ENCODE assay signal across 11 mouse cellular contexts in genomic region chr4:63745271-63745670, GRCm38 (mm10). TPM values are rescaled to one million over a fixed set of nuclear protein-coding genes. Genes with fewer than 3 reads are reported as not detected.
DNase-seq lines count a peak whose midpoint lies in the region; ATAC-seq lines count a peak whose summit lies in the region.
"Had no signal": no experiment of that assay in that cellular context is flagged by ENCODE, and none has a peak within 500 bp of the region (broad histone marks: within the 10 kb centered on the region; RNA-seq: fewer than 3 reads in every experiment).

No protein-coding gene starts in this region.

- no peak overlapping the region for H3K9ac ChIP-seq in heart, embryonic 14.5 days (ENCODE audit: low read length)
- peak overlapping the region; percentile 46; the same call in 1 of the 2 replicates for H3K9ac ChIP-seq in kidney, embryonic 16.5 days (replicated peaks; ENCODE audit: low read length)
- no peak overlapping the region for H3K9ac ChIP-seq in forebrain, embryonic 14.5 days (ENCODE audit: low read length)
- H3K9ac ChIP-seq: embryonic facial prominence, embryonic 13.5 days had no signal

- peak; percentile 29 to 41 for DNase-seq in cerebellum, postnatal 10 days
- DNase-seq in cerebellum, postnatal 4 days (ENCODE audit: low spot score in 2 of 2): no peak
- DNase-seq in lung, postnatal 25 days (ENCODE audit: low spot score): peak; percentile 77
- no peak for DNase-seq in thymus, postnatal 25 days
- DNase-seq in MN1 (ENCODE audit: low spot score): no peak
- no peak for DNase-seq in forebrain, embryonic 14.5 days (ENCODE audit: low spot score)
- DNase-seq: layer of hippocampus, adult 9-11 months had no signal

- no peak for ATAC-seq in heart, embryonic 14.5 days (ENCODE audit: insufficient number of reproducible peaks, insufficient read depth, low FRiP score, low read depth)
- peak; percentile 29; the same call in 1 of the 2 replicates for ATAC-seq in kidney, embryonic 16.5 days (ENCODE audit: low FRiP score, low TSS enrichment)
- no peak for ATAC-seq in forebrain, embryonic 14.5 days
- ATAC-seq: Patski had no signal

- H3K4me2 ChIP-seq in heart, embryonic 14.5 days (ENCODE audit: low read length): peak overlapping the region; percentile 24; the same call in 1 of the 2 replicates
- H3K4me2 ChIP-seq in kidney, embryonic 16.5 days (replicated peaks; ENCODE audit: low read depth, low read length): peak overlapping the region; percentile 27; the same call in 1 of the 2 replicates
- H3K4me2 ChIP-seq in forebrain, embryonic 14.5 days (ENCODE audit: low read length): no peak overlapping the region
- H3K4me2 ChIP-seq: embryonic facial prominence, embryonic 13.5 days had no signal

- peaks cover 18% of the 10 kb centered on the region for H3K27me3 ChIP-seq in heart, embryonic 14.5 days (ENCODE audit: control insufficient read depth, insufficient read depth, low read length)
- no peaks in the 10 kb centered on the region for H3K27me3 ChIP-seq in kidney, embryonic 16.5 days (ENCODE audit: insufficient read depth, low read length)
- no peaks in the 10 kb centered on the region for H3K27me3 ChIP-seq in forebrain, embryonic 14.5 days (replicated peaks; ENCODE audit: control insufficient read depth, insufficient read depth, low read length)
- H3K27me3 ChIP-seq: embryonic facial prominence, embryonic 13.5 days; Patski had no signal

- H3K4me3 ChIP-seq in heart, embryonic 14.5 days (ENCODE audit: control insufficient read depth in 1 of 2, insufficient read depth in 1 of 2, low read depth in 1 of 2, low read length in 2 of 2): no peak overlapping the region
- no peak overlapping the region for H3K4me3 ChIP-seq in kidney, embryonic 16.5 days (ENCODE audit: low read length)
- no peak overlapping the region for H3K4me3 ChIP-seq in forebrain, embryonic 14.5 days (ENCODE audit: low read depth, low read length)
- H3K4me3 ChIP-seq: embryonic facial prominence, embryonic 13.5 days had no signal

- H3K9me3 ChIP-seq in heart, embryonic 14.5 days (ENCODE audit: control insufficient read depth, low read length): no peaks in the 10 kb centered on the region
- H3K9me3 ChIP-seq in kidney, embryonic 16.5 days (ENCODE audit: low read length): no peaks in the 10 kb centered on the region
- no peaks in the 10 kb centered on the region for H3K9me3 ChIP-seq in forebrain, embryonic 14.5 days (replicated peaks; ENCODE audit: control insufficient read depth, low read length)
- H3K9me3 ChIP-seq: embryonic facial prominence, embryonic 13.5 days had no signal

- H3K4me1 ChIP-seq in heart, embryonic 14.5 days (ENCODE audit: control insufficient read depth in 2 of 2, insufficient read depth in 2 of 2, low read length in 2 of 2): peaks cover 2 to 14% of the 10 kb centered on the region in 2 experiments; a peak in 1 of 4 replicates
- peaks cover 30% of the 10 kb centered on the region for H3K4me1 ChIP-seq in kidney, embryonic 16.5 days (ENCODE audit: insufficient read depth, low read length)
- H3K4me1 ChIP-seq in forebrain, embryonic 14.5 days (ENCODE audit: control insufficient read depth, insufficient read depth, low read length): 0 out of 2 replicates have a peak, but pooled peaks cover 3% of the 10 kb centered on the region

- 35% methylated on average over 6 of the region's 6 CpGs for WGBS in heart, embryonic 14.5 days
- 67% methylated on average over 6 of the region's 6 CpGs for WGBS in kidney, embryonic 16.5 days
- 77% methylated on average over 6 of the region's 6 CpGs for WGBS in forebrain, embryonic 14.5 days

- H3K36me3 ChIP-seq in heart, embryonic 14.5 days (ENCODE audit: control insufficient read depth, insufficient read depth, low read length): no peaks in the 10 kb centered on the region
- H3K36me3 ChIP-seq in kidney, embryonic 16.5 days (ENCODE audit: insufficient read depth, low read length): no peaks in the 10 kb centered on the region
- no peaks in the 10 kb centered on the region for H3K36me3 ChIP-seq in forebrain, embryonic 14.5 days (ENCODE audit: control insufficient read depth, insufficient read depth, low read length)
- H3K36me3 ChIP-seq: embryonic facial prominence, embryonic 13.5 days had no signal

- no peak overlapping the region for H3K27ac ChIP-seq in heart, embryonic 14.5 days (replicated peaks in 1 of 2; ENCODE audit: control insufficient read depth in 1 of 2, insufficient read depth in 1 of 2, low read depth in 2 of 2, low read length in 2 of 2)
- H3K27ac ChIP-seq in kidney, embryonic 16.5 days (ENCODE audit: low read length): no peak overlapping the region; the same call in 1 of the 2 replicates
- no peak overlapping the region for H3K27ac ChIP-seq in forebrain, embryonic 14.5 days (ENCODE audit: low read depth, low read length)
- H3K27ac ChIP-seq: embryonic facial prominence, embryonic 13.5 days had no signal

RNA-seq across cellular contexts. Expression of gene Tnfsf15, which starts 0.4 kb away (rescaled TPM):
- polyA plus RNA-seq in heart, embryonic 14.5 days (2014; fragmentation: Nextera tagmentation; extraction: Ambion mirVana): not detected in 2 replicates
- polyA plus RNA-seq in kidney, embryonic 16.5 days (2015; fragmentation: Nextera tagmentation; extraction: Ambion mirVana): 1.3 TPM in 2 replicates
- not detected in 2 replicates for polyA plus RNA-seq in forebrain, embryonic 14.5 days (2014; fragmentation: Nextera tagmentation; extraction: Ambion mirVana)
- polyA plus RNA-seq: embryonic facial prominence, embryonic 13.5 days had no signal

Comparison
In these comparisons a context has a peak if more than half of its experiments do, and no peak if none do; other contexts are left out.
1. DNase-seq: peak in cerebellum, postnatal 10 days (2 of 2) and lung, postnatal 25 days (single experiment); none in cerebellum, postnatal 4 days (0 of 2), thymus, postnatal 25 days (single experiment), MN1 (single experiment) and forebrain, embryonic 14.5 days (single experiment).